Mouse (Mus musculus): Measurements from ENCODE around the gene Socs5.

The Socs5 gene

DNA sequence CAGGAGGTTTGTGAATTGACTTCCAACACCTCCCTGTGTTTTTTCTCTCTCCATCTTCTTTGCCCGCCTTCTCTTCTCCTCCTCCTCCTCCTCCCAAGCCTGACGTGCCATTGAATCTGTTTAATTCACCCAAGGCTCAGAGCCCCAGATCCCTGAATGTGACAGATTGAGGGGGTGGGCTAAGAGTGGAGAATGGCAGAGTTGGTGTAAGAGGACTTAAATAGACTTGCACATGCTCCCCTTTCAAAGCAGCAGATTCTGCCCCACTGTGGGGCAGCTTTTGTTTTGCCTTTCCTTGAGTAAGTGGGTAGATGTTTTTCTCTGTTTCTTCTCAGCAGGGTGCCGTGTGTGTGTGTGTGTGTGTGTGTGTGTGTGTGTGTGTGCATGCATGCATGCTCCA lies 61.6 kb downstream of the Socs5 start:
- no peak for DNase-seq (ENCODE audit: low spot score)

DNA sequence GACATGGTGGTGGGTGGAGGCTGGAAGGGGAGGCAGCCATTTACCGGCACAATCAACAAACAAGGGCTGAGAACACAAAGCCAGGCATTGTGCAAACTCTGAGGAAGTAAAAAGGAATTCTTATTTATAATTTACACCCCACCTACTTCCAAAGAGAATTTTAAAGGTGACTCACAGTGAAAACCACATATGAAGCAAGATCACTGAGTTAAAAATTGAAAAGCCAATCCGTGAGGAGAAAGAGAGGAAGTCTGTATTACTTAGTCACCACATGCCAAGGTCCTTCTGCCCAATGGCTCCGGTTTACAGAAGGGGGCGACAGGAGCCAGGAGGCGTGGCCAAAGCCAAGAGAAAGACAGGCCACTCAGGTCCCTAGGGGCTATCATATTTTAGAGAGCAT lies 62.9 kb downstream of the Socs5 start:
- no peak for DNase-seq (ENCODE audit: low spot score)

DNA sequence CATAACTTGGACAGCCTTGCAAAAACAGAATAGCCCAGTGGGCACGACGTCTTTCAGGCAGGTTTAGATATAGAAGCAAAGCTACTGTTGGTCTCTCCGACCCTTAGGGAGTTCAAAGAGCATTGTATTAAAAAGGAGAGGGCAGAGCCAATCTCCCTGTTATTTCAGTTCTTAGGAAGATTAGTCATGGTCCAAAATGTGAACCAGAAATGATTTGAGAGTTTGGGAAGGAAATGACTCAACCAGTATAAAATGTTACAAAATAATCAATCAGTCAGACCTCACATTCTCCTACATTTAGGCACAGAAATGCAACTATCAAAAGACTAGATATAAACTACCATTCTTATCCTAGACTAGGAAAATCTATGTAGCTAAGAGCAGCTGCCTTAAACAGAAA lies 64.6 kb downstream of the Socs5 start:
- no peak for DNase-seq (ENCODE audit: low spot score)

GRCm38 (mm10) chr17:87173966-87174365 lies 66.5 kb downstream of the Socs5 start:
- no peak for DNase-seq (ENCODE audit: low spot score)

GRCm38 (mm10) chr17:87174651-87175331 lies 67.3 kb downstream of the Socs5 start:
- no peak for DNase-seq (ENCODE audit: low spot score)

- no peak for DNase-seq (ENCODE audit: low spot score)
Measured at GRCm38 (mm10) chr17:87176066-87177012, 68.9 kb downstream of the Socs5 start.

- no peak for DNase-seq (ENCODE audit: low spot score)
Measured at GRCm38 (mm10) chr17:87178596-87179590, 71.4 kb downstream of the Socs5 start.

DNA sequence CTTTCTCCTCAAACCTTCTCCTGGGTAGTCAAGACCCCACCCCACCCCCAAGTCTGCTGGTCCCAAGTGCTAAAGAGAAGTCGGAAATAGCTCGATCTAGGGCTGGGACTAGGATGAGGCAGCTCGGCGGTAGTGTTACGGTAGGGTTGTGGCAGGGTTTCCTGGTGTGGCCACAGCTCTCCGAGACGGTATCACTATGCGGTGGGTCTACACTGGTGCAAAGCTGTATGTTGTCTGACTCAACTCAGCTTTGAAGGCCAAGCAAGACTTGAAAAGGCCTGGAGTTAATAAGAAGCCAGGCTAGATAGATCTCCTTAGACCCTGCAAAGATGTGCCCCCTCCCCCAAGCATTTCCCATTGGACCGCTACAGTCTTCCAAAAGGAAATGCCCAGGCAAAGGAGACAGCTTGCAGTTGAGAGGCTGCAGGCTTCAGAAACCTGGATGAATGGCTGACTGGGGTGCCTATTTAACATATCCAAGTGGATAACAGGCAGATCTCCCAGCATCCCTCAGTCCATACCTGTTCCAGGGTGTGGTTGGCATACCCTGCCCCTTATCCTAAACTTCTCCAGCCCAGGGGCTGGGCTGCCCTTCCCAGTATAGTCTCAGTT lies 72.6 kb downstream of the Socs5 start:
- no peak for DNase-seq (ENCODE audit: low spot score)

- no peak for DNase-seq (ENCODE audit: low spot score)
Measured at GRCm38 (mm10) chr17:87181683-87182346, 74.3 kb downstream of the Socs5 start.

DNA sequence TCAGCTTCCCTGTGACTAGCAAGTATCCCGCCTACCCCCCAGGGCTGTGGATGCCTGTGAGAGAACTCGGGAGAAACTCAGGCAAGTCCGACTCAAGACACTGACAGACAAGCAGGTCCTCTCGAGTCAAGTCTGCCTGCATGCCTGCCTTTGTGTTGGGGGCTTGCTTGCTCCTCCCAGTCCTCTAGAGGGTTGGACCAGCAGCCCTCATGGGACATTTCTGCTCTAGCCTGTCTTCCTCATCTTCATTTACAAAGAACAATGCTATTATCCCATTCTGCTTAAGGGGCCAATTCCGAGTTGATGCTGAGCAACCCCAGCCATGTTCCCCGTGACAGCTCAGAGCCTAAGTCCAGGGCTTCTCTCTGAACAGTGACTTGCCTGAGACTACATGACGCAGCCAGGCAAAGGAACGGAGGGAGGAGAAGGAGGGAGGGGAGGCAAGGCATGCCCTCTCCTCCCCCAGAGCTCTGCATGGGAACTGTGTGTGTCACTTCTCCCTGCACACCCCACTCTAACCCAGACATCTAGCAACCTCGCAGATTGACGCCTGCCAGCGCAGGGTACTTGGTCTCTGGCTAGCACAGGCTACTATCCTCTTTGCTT lies 78.1 kb downstream of the Socs5 start:
- DNase-seq (ENCODE audit: low spot score): no peak

DNA sequence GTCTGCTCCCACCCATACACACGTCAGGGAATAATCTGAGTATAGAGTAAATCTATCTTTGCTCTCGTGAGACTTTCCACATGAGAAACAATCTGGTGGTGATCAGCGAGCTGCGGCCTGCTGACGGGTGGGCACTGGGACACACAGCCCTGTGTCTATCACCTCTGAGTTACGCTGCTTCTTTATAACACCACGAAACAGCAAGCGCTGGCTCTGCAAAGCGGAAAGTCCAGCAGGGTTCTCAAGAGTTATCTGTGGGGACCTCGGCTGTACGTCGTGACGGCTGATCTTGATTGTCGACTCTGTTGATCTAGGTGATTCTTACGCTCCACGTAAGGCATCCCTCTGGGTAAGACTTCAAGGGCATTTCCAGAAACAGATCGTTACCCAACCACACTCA lies 79.5 kb downstream of the Socs5 start:
- DNase-seq (ENCODE audit: low spot score): no peak
